8 mouse cellular contexts compared by ENCODE assay signal in the genomic region with DNA sequence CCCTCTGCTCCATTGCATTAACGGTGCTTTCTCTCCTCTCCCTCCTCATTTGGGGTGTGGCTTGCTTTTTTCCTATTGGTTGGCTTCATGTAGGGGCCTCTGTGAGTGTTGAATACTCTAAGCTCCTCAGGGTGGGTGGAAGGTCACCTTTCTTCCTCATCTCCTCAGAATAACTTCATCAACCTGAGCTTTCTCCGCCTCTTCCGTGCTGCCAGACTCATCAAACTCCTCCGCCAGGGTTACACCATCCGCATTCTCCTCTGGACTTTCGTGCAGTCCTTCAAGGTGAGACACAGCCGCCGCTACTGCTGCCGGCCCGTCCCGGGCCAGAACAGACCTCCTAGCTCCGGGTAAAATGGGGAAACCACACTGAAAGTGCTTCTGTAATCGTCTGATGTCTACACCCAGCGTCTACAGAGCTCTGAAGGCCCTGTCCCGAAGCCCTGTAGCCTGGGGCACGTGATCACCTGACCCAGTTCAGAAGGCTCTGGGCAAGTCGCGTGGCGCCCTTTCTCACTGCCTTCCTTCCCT.
DNase-seq lines count a peak whose midpoint lies in the region; ATAC-seq and TF ChIP-seq lines count a peak whose summit lies in the region.
"Had no signal": no experiment of that assay in that cellular context is flagged by ENCODE, and none has a peak within 500 bp of the region (broad histone marks: within the 10 kb centered on the region; RNA-seq: fewer than 3 reads in every experiment).

No protein-coding gene starts in this region.

- no peak for TF ChIP-seq CTCF in liver, embryonic 14.5 days (IDR thresholded peaks at IDR 0.05; ENCODE audit: low read depth)
- no peak for TF ChIP-seq CTCF in stomach, postnatal 0 days (IDR thresholded peaks at IDR 0.05; ENCODE audit: low read depth)

- H3K4me3 ChIP-seq in forebrain, embryonic 14.5 days (ENCODE audit: low read depth, low read length), result peak overlapping the region; percentile 27
- H3K4me3 ChIP-seq in liver, embryonic 14.5 days (ENCODE audit: insufficient read depth in 1 of 2, low read depth in 2 of 2, low read length in 2 of 2), result no peak overlapping the region
- peak overlapping the region; percentile 24; the same call in 1 of the 2 replicates for H3K4me3 ChIP-seq in stomach, postnatal 0 days (ENCODE audit: low read depth, low read length)
- H3K4me3 ChIP-seq: erythroblast, embryonic 14.5 days had no signal

- peaks cover 3% of the 10 kb centered on the region; the same call in 1 of the 2 replicates for H3K36me3 ChIP-seq in forebrain, embryonic 14.5 days (ENCODE audit: control insufficient read depth, insufficient read depth, low read length)
- H3K36me3 ChIP-seq in liver, embryonic 14.5 days (replicated peaks; ENCODE audit: control insufficient read depth, insufficient read depth, low read depth), result no peaks in the 10 kb centered on the region
- no peaks in the 10 kb centered on the region for H3K36me3 ChIP-seq in stomach, postnatal 0 days (ENCODE audit: control insufficient read depth, insufficient read depth, low read length)

- peak overlapping the region; percentile 58 for H3K4me2 ChIP-seq in forebrain, embryonic 14.5 days (ENCODE audit: low read length)
- H3K4me2 ChIP-seq in liver, embryonic 14.5 days (ENCODE audit: low read depth), result peak overlapping the region; percentile 38; the same call in 1 of the 2 replicates
- peak overlapping the region; percentile 55 for H3K4me2 ChIP-seq in stomach, postnatal 0 days (replicated peaks; ENCODE audit: low read depth)

- WGBS in forebrain, embryonic 14.5 days, result 7% methylated on average over 19 of the region's 19 CpGs
- 3% methylated on average over 19 of the region's 19 CpGs for WGBS in liver, embryonic 14.5 days (ENCODE audit: insufficient replicate concordance)
- WGBS in stomach, postnatal 0 days, result 5% methylated on average over 19 of the region's 19 CpGs

- DNase-seq in thymus, postnatal 14 days, result peak; percentile 8
- no peak for DNase-seq in thymus, adult 18-20 months
- peak; percentile 52 for DNase-seq in forebrain, embryonic 14.5 days (ENCODE audit: low spot score)
- no peak for DNase-seq in liver, embryonic 14.5 days (ENCODE audit: low read depth in 3 of 3, low spot score in 3 of 3)
- no peak for DNase-seq in stomach, postnatal 0 days (ENCODE audit: low spot score)
- no peak for DNase-seq in ovary, postnatal 10 days (ENCODE audit: low spot score)
- DNase-seq in cerebellum, postnatal 10 days, result no peak

- peaks cover 17% of the 10 kb centered on the region for H3K4me1 ChIP-seq in forebrain, embryonic 14.5 days (ENCODE audit: control insufficient read depth, insufficient read depth, low read length)
- H3K4me1 ChIP-seq in liver, embryonic 14.5 days (replicated peaks; ENCODE audit: control insufficient read depth in 2 of 2, insufficient read depth in 2 of 2, low read length in 1 of 2), result no peaks in the 10 kb centered on the region
- peaks cover 4% of the 10 kb centered on the region; the same call in 1 of the 2 replicates for H3K4me1 ChIP-seq in stomach, postnatal 0 days (replicated peaks; ENCODE audit: control insufficient read depth, insufficient read depth)

- no peak overlapping the region for H3K27ac ChIP-seq in forebrain, embryonic 14.5 days (ENCODE audit: low read depth, low read length)
- no peak overlapping the region for H3K27ac ChIP-seq in liver, embryonic 14.5 days
- no peak overlapping the region for H3K27ac ChIP-seq in stomach, postnatal 0 days (replicated peaks)

- TF ChIP-seq EP300 in liver, embryonic 14.5 days (IDR thresholded peaks at IDR 0.05; ENCODE audit: low read depth), result no peak
- TF ChIP-seq EP300 in stomach, postnatal 0 days (optimal IDR thresholded peaks at IDR 0.05), result no peak

- ATAC-seq in forebrain, embryonic 14.5 days, result peak; percentile 45
- ATAC-seq in liver, embryonic 14.5 days (ENCODE audit: insufficient read depth), result no peak
- peak; percentile 44; the same call in 1 of the 2 replicates for ATAC-seq in stomach, postnatal 0 days (ENCODE audit: low FRiP score, low TSS enrichment)

- no peaks in the 10 kb centered on the region; the same call in 1 of the 2 replicates for H3K27me3 ChIP-seq in forebrain, embryonic 14.5 days (replicated peaks; ENCODE audit: control insufficient read depth, insufficient read depth, low read length)
- peaks cover 32% of the 10 kb centered on the region for H3K27me3 ChIP-seq in liver, embryonic 14.5 days (ENCODE audit: control insufficient read depth, insufficient read depth, low read length)
- no peaks in the 10 kb centered on the region for H3K27me3 ChIP-seq in stomach, postnatal 0 days (ENCODE audit: control insufficient read depth, insufficient read depth, low read length)

- H3K9ac ChIP-seq in forebrain, embryonic 14.5 days (ENCODE audit: low read length), result peak overlapping the region; percentile 65; the same call in 1 of the 2 replicates
- H3K9ac ChIP-seq in liver, embryonic 14.5 days (replicated peaks), result no peak overlapping the region
- H3K9ac ChIP-seq in stomach, postnatal 0 days (ENCODE audit: low read length), result 0 out of 2 replicates have a peak overlapping the region, but pooled peaks have one; percentile 45

- H3K9me3 ChIP-seq in forebrain, embryonic 14.5 days (replicated peaks; ENCODE audit: control insufficient read depth, low read length), result no peaks in the 10 kb centered on the region
- H3K9me3 ChIP-seq in liver, embryonic 14.5 days (ENCODE audit: control insufficient read depth, low read length), result no peaks in the 10 kb centered on the region
- no peaks in the 10 kb centered on the region for H3K9me3 ChIP-seq in stomach, postnatal 0 days (ENCODE audit: control insufficient read depth, low read length)

Comparison
In these comparisons a context has a peak if more than half of its experiments do, and no peak if none do; other contexts are left out.
1. DNase-seq: peak in thymus, postnatal 14 days (single experiment) and forebrain, embryonic 14.5 days (single experiment); none in thymus, adult 18-20 months (0 of 2), liver, embryonic 14.5 days (0 of 3), stomach, postnatal 0 days (single experiment), ovary, postnatal 10 days (single experiment) and cerebellum, postnatal 10 days (0 of 2).
2. H3K4me3 ChIP-seq: peak in forebrain, embryonic 14.5 days (single experiment) and stomach, postnatal 0 days (single experiment); none in liver, embryonic 14.5 days (0 of 2).
3. Peak in every context shown above with its lines, with median percentiles within 50 percentile points of each other: H3K4me2 ChIP-seq.